Mouse (Mus musculus) E14TG2a.4 (cell line): Measurements from ENCODE around the gene Tango6.

Source experiments
- H3K27me3 ChIP-seq: 2 replicates; pipeline ENCODE4 v1.6.1; 2014; ENCODE audit warnings: low read length, control low read depth; ENCODE audit not compliant: insufficient read depth
- H3K36me3 ChIP-seq: 2 replicates; pipeline ENCODE4 v1.6.1; 2014; ENCODE audit warnings: low read length, control low read depth; ENCODE audit not compliant: insufficient read depth
- H3K4me1 ChIP-seq: replicated peaks from 2 replicates; pipeline ENCODE4 v1.6.1; 2014; ENCODE audit warnings: low read depth, low read length, control low read depth
- H3K4me3 ChIP-seq: replicated peaks from 2 replicates; pipeline ENCODE4 v1.5.1; 2014; ENCODE audit warnings: mild to moderate bottlenecking, low read length
- H3K9me3 ChIP-seq: 2 replicates; pipeline ENCODE4 v1.6.1; 2014; ENCODE audit warnings: low read length, control low read depth
- CTCF ChIP-seq: conservative IDR thresholded peaks from 2 replicates; pipeline ENCODE4 v1.5.1; 2014; ENCODE audit warnings: low read length
- NANOG ChIP-seq: IDR thresholded peaks from 2 replicates; pipeline ENCODE4 v1.6.1; 2014; ENCODE audit warnings: borderline replicate concordance, low read length, mixed read lengths
- POU5F1 ChIP-seq: IDR thresholded peaks from 2 replicates; pipeline ENCODE4 v1.6.1; 2014; ENCODE audit warnings: low read length, borderline replicate concordance

The Tango6 gene

GRCm38 (mm10) chr8:106805859-106806258 lies 123.0 kb downstream of the Tango6 start:
- no peak for TF ChIP-seq POU5F1
- peak; percentile 64 for TF ChIP-seq CTCF
- H3K4me3 ChIP-seq, result no peak overlapping the region
- peaks cover 21% of the 10 kb centered on the region for H3K36me3 ChIP-seq
- H3K27me3 ChIP-seq, result no peaks in the 10 kb centered on the region
- H3K4me1 ChIP-seq, result peaks cover 26% of the 10 kb centered on the region
- peaks cover 5% of the 10 kb centered on the region; the same call in 1 of the 2 replicates for H3K9me3 ChIP-seq

GRCm38 (mm10) chr8:106807461-106807860 lies 124.6 kb downstream of the Tango6 start:
- no peak overlapping the region for H3K4me3 ChIP-seq
- TF ChIP-seq POU5F1, result no peak
- TF ChIP-seq NANOG, result no peak
- no peak for TF ChIP-seq CTCF

GRCm38 (mm10) chr8:106809726-106810125 lies 126.9 kb downstream of the Tango6 start:
- TF ChIP-seq NANOG, result no peak
- no peak for TF ChIP-seq POU5F1
- no peak for TF ChIP-seq CTCF
- Histone ChIP-seq H3K36me3 (peaks cover 41% of the 10 kb centered on the region), H3K9me3 (peaks cover 5% of the 10 kb centered on the region; the same call in 1 of the 2 replicates), H3K27me3 (no peaks in the 10 kb centered on the region), H3K4me1 (peaks cover 5% of the 10 kb centered on the region; the same call in 1 of the 2 replicates), H3K4me3 (no peak overlapping the region)

More at GRCm38 (mm10) chr8:106807461-106807860, 124.6 kb downstream of the Tango6 start:
- Histone ChIP-seq H3K27me3 (no peaks in the 10 kb centered on the region), H3K36me3 (peaks cover 28% of the 10 kb centered on the region), H3K4me1 (peaks cover 17% of the 10 kb centered on the region), H3K9me3 (peaks cover 5% of the 10 kb centered on the region; the same call in 1 of the 2 replicates)

- no peaks in the 10 kb centered on the region for H3K27me3 ChIP-seq
- peaks cover 5% of the 10 kb centered on the region; the same call in 1 of the 2 replicates for H3K9me3 ChIP-seq
- TF ChIP-seq CTCF (no peak), NANOG (no peak), POU5F1 (no peak)
- peaks cover 5% of the 10 kb centered on the region; the same call in 1 of the 2 replicates for H3K4me1 ChIP-seq
- H3K36me3 ChIP-seq, result peaks cover 46% of the 10 kb centered on the region
- no peak overlapping the region for H3K4me3 ChIP-seq
These were observed 127.5 kb downstream of the Tango6 start for GRCm38 (mm10) chr8:106810406-106810805.

- no peaks in the 10 kb centered on the region for H3K9me3 ChIP-seq
- H3K4me3 ChIP-seq, result no peak overlapping the region
- peaks cover 46% of the 10 kb centered on the region for H3K36me3 ChIP-seq
- H3K4me1 ChIP-seq, result no peaks in the 10 kb centered on the region; the same call in 1 of the 2 replicates
- TF ChIP-seq NANOG, result no peak
- TF ChIP-seq POU5F1, result no peak
- TF ChIP-seq CTCF, result no peak
- no peaks in the 10 kb centered on the region for H3K27me3 ChIP-seq
These were observed 129.7 kb downstream of the Tango6 start for GRCm38 (mm10) chr8:106812560-106812959.

GRCm38 (mm10) chr8:106816431-106817170 lies 133.7 kb downstream of the Tango6 start:
- TF ChIP-seq POU5F1, result no peak
- no peak overlapping the region for H3K4me3 ChIP-seq
- peaks cover 28% of the 10 kb centered on the region for H3K4me1 ChIP-seq
- H3K36me3 ChIP-seq, result peaks cover 41% of the 10 kb centered on the region
- no peaks in the 10 kb centered on the region for H3K9me3 ChIP-seq
- no peaks in the 10 kb centered on the region for H3K27me3 ChIP-seq

- no peak overlapping the region for H3K4me3 ChIP-seq
- no peaks in the 10 kb centered on the region for H3K27me3 ChIP-seq
- peaks cover 47% of the 10 kb centered on the region for H3K36me3 ChIP-seq
- peaks cover 28% of the 10 kb centered on the region for H3K4me1 ChIP-seq
- TF ChIP-seq CTCF (no peak), NANOG (no peak), POU5F1 (no peak)
- H3K9me3 ChIP-seq, result no peaks in the 10 kb centered on the region
These were observed 134.3 kb downstream of the Tango6 start for GRCm38 (mm10) chr8:106817171-106817545.

- TF ChIP-seq CTCF, result no peak
- TF ChIP-seq NANOG, result no peak
- no peak for TF ChIP-seq POU5F1
- H3K27me3 ChIP-seq, result no peaks in the 10 kb centered on the region
- peaks cover 28% of the 10 kb centered on the region for H3K4me1 ChIP-seq
- no peak overlapping the region for H3K4me3 ChIP-seq
- no peaks in the 10 kb centered on the region for H3K9me3 ChIP-seq
- peaks cover 49% of the 10 kb centered on the region for H3K36me3 ChIP-seq
These were observed 136.0 kb downstream of the Tango6 start for GRCm38 (mm10) chr8:106818626-106819515.
